Mouse (Mus musculus): Measurements from ENCODE around the gene Exoc2. TPM values are rescaled to one million over a fixed set of nuclear protein-coding genes. Genes with fewer than 3 reads are reported as not detected.

The Exoc2 gene
- polyA plus RNA-seq, 1 experiment: 9.2 TPM

DNA sequence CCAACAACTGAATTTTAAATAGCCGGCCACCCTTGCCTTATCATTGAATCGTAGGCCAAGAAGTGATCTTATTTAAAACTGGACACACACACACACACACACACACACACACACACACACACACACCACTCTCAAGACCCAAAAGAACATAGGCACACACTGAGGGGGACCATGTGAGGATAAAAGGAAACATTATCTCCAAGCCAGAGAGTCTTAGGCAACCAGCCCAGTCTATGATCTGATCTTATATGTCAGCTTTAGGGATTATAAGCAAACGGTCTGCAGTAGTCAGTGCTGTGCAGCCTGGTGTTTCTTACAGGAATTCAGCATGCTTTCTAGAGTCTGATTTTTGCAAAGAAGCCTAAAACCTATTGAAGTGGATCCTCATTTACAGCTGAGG is 181.2 kb downstream of the Exoc2 start:
- H3K27ac ChIP-seq (replicated peaks; ENCODE audit: low read depth, low read length): no peak overlapping the region
- H3K4me1 ChIP-seq (ENCODE audit: control insufficient read depth, insufficient read depth, insufficient read length, low read length): no peaks in the 10 kb centered on the region
- H3K4me3 ChIP-seq (ENCODE audit: insufficient read depth, low read depth, low read length): no peak overlapping the region

DNA sequence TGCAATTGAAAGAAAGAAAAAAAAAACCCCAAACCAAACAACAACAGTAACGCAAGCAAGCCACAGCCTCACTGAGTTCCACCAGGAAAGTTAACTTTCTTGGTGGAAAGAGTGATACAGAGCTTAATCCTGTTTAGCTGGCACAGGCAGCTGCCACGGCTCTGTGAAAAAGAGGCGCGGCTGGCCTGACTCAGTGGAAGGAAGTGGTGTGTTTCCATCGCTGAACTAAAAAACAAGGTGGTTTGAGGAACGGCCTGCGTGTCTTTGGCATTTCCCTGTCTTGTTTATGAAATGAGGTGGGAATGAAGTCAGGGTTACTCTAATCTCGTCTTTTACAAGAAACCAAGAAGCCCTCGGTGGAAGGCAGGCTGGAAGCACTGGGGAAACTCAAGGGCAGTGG is 181.6 kb downstream of the Exoc2 start:
- Histone ChIP-seq H3K27ac (replicated peaks; ENCODE audit: low read depth, low read length) (no peak overlapping the region), H3K4me1 (ENCODE audit: control insufficient read depth, insufficient read depth, insufficient read length, low read length) (no peaks in the 10 kb centered on the region), H3K4me3 (ENCODE audit: insufficient read depth, low read depth, low read length) (no peak overlapping the region)

DNA sequence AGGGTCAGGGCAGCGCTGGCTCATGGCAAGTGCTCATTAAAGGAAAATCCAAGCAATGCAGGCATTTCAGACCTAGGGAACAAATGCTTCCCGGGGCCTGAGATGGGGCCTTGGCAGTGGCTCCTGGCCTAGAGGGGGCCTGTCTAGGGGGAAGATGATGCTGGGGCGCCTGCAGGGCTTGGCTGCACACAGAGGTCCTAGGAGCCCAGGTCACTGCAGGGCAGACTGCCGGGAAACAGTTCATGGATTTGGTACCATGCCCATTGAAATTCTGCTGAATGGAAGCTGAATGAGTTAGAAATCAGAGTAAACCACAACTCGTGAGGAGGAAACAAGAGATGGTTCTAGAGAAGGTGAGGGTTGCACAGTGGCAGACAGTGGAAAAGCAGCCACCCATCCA is 183.9 kb downstream of the Exoc2 start:
- Histone ChIP-seq H3K4me3 (ENCODE audit: insufficient read depth, low read depth, low read length) (no peak overlapping the region), H3K4me1 (ENCODE audit: control insufficient read depth, insufficient read depth, insufficient read length, low read length) (peaks cover 6% of the 10 kb centered on the region; the same call in 1 of the 2 replicates), H3K27ac (replicated peaks; ENCODE audit: low read depth, low read length) (no peak overlapping the region)

DNA sequence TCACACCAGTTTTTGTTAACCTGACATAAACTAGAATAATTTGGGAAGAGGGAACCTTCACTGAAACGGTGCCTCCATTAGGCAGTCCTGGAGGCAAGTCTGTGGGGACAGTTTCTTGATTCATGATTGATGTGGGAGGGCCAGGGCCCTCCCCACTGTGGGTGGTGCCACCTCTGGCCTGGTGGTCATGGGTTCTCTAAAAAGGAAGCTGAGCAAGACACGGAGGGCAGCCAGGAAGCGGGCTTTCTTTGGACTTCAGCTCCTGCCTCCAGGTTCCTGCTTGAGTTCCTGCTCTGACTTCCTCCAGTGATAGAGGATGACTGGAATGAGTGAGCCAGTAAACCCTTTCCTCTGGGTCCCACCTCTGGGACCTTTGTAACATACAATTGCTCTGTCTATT is 185.5 kb downstream of the Exoc2 start:
- Histone ChIP-seq H3K4me3 (ENCODE audit: insufficient read depth, low read depth, low read length) (no peak overlapping the region), H3K27ac (replicated peaks; ENCODE audit: low read depth, low read length) (no peak overlapping the region), H3K4me1 (ENCODE audit: control insufficient read depth, insufficient read depth, insufficient read length, low read length) (peaks cover 10% of the 10 kb centered on the region; the same call in 1 of the 2 replicates)

DNA sequence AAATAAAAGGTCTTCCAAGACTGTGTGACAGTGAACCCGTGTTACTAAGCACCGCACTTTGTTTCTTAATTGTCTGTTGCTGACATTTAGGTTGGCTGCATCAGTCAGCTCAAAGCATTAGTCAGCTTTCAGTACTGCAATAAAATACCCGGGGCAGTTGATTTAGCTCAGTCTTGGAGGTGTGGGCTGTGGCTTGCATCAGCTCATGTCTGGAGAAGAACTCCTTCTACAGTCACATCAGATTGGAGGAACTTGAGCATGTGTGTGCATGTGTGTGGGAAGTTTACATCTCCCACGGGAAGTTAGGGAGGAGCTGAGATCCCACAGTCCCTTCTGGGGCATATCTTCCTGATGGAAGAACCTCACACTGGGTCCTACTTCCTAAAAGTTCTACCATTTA is 185.9 kb downstream of the Exoc2 start:
- H3K27ac ChIP-seq (replicated peaks; ENCODE audit: low read depth, low read length): no peak overlapping the region
- H3K4me1 ChIP-seq (ENCODE audit: control insufficient read depth, insufficient read depth, insufficient read length, low read length): peaks cover 10% of the 10 kb centered on the region; the same call in 1 of the 2 replicates
- H3K4me3 ChIP-seq (ENCODE audit: insufficient read depth, low read depth, low read length): no peak overlapping the region

DNA sequence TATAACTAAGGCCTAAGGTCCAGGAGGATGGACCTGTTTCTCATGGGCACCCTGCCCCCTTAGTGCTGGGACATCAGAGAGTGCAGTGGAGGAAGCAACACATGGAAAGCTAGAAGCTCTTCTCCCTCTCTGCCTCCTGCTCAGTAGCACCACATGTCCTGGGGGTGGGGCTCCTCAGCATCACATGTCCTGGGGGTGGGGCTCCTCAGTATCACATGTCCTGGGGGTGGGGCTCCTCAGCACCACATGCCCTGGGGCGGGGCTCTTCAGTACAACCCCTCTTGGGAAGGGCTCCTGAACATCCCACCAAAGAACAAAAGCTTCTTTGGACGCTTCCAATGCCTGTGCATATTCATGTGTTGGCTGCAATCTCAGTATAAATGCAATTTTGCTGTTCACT is 186.3 kb downstream of the Exoc2 start:
- Histone ChIP-seq H3K4me3 (ENCODE audit: insufficient read depth, low read depth, low read length) (no peak overlapping the region), H3K27ac (replicated peaks; ENCODE audit: low read depth, low read length) (no peak overlapping the region), H3K4me1 (ENCODE audit: control insufficient read depth, insufficient read depth, insufficient read length, low read length) (peaks cover 10% of the 10 kb centered on the region; the same call in 1 of the 2 replicates)

DNA sequence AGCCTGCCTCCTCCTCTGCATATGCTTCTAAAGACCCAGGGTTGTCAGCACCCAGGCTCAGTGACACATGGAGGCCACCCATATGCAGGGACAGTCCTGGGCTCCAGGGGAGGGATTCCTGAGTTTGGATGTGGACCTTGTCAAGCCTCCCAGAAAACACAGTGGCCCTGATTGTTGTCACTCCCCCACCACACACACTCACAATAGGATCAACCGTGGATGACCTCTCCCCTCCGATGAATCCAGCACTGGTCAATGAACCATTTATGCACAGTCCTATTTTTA is 186.9 kb downstream of the Exoc2 start:
- H3K4me1 ChIP-seq (ENCODE audit: control insufficient read depth, insufficient read depth, insufficient read length, low read length): peaks cover 10% of the 10 kb centered on the region; the same call in 1 of the 2 replicates
- H3K27ac ChIP-seq (replicated peaks; ENCODE audit: low read depth, low read length): no peak overlapping the region

DNA sequence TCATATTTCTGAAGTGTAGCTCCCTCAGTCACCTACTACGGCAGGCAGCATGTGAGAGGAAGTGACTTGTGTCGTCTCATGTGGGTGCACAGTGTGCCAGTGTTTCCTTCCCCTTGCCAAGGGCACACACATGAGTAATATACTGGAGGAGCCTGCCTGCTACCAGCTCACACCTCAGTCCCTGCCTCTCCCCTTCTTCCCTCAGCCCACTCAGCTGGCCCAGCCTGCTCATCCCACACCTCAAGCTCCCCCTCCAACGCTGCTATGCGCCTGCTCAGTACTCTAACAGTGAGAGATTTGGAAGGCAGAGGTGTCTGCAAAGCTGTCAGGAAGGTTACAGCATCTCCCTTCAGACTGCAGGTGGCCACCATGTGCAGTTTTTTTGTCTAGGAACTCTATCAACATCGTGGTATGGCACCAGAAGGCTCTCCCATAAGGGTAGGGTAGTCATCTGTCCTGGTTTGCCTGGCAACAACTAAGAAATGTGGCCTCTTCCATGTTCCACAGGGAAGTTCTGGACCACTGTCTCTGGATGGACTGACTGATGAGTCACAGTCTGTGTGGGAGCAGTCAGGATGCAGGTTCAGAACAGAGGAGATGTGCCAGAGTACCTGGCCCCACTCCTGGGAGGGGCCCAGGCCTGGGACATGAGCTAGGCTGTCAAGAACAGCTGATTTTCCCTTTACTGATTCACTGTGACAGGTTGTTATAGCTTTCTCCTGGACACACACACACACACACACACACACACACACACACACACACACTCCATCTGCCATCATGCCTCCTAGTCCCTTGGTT is 187.5 kb downstream of the Exoc2 start:
- H3K4me3 ChIP-seq (ENCODE audit: insufficient read depth, low read depth, low read length): no peak overlapping the region
- H3K27ac ChIP-seq (replicated peaks; ENCODE audit: low read depth, low read length): no peak overlapping the region
- peaks cover 10% of the 10 kb centered on the region; the same call in 1 of the 2 replicates for H3K4me1 ChIP-seq (ENCODE audit: control insufficient read depth, insufficient read depth, insufficient read length, low read length)

More for the DNA sequence above, 186.9 kb downstream of the Exoc2 start:
- no peak overlapping the region for H3K4me3 ChIP-seq (ENCODE audit: insufficient read depth, low read depth, low read length)

DNA sequence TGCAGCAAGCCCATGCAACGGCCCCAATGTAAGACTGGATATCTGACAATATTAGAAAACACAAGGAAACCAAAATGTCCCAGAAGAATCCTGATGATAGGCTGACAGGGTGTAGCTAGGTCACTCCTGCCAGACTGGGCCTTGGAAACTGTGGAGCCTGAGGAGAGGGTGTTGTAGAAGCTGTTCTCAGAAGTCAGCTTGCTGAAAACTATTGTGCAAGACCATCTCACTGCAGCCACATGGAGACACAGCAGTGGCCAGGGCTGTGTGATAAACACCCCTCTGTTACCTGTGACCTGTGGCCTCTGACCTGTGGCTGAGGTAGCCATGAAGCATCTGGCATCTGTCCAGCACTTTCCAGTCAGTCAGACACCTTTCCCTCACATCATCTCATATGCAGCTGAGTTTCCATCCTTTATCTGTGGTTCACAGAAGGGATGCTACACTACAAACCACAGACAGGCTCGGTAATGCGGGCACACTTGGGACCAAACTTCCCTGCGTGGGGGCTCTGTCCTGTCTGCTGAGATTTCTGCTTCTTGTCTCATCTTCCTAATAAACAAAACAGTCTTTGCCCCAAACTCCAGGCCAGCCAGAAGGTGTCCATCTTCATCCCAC is 188.4 kb downstream of the Exoc2 start:
- Histone ChIP-seq H3K4me1 (ENCODE audit: control insufficient read depth, insufficient read depth, insufficient read length, low read length) (peaks cover 10% of the 10 kb centered on the region; the same call in 1 of the 2 replicates), H3K27ac (replicated peaks; ENCODE audit: low read depth, low read length) (no peak overlapping the region), H3K4me3 (ENCODE audit: insufficient read depth, low read depth, low read length) (no peak overlapping the region)

DNA sequence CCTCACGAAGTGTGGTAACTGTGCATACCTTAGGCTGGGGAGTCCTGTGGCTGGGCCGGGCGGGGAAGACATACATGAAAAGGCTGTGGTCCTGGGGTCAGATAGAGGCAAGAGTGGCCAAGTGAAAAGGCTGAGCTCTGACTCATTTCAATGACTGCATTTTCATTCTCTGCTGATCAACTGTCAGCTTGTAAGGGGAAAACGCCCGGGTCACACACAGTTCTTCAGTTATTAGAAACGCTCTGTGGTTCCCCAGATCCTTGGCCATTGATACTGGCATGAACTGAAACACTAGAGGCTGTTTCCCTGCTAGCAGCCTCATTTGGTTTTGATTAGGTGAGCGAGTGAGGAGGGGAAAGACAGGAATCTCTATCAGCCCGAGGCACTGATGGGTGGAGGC is 191.5 kb downstream of the Exoc2 start:
- Histone ChIP-seq H3K4me1 (ENCODE audit: control insufficient read depth, insufficient read depth, insufficient read length, low read length) (peaks cover 10% of the 10 kb centered on the region; the same call in 1 of the 2 replicates), H3K4me3 (ENCODE audit: insufficient read depth, low read depth, low read length) (no peak overlapping the region), H3K27ac (replicated peaks; ENCODE audit: low read depth, low read length) (no peak overlapping the region)

DNA sequence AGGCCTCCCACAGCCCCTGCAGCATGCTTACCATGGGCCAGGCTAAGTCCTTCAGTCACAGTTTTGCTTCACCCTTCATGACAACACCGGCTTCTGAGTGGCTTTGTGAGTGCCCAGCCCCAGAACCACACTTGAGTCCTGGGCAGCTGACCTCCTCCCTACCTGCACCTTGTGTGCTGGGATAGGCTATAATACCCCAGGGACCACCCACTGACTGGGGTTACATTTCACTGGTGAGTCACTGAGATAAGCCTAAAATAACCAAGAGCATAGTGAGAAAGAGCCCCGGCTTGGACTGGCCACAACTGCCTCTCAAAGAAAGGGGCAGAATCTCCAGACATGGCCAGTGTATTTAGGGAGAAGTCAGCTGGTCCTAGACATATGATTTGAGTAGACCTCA is 192.0 kb downstream of the Exoc2 start:
- H3K27ac ChIP-seq (replicated peaks; ENCODE audit: low read depth, low read length): no peak overlapping the region

DNA sequence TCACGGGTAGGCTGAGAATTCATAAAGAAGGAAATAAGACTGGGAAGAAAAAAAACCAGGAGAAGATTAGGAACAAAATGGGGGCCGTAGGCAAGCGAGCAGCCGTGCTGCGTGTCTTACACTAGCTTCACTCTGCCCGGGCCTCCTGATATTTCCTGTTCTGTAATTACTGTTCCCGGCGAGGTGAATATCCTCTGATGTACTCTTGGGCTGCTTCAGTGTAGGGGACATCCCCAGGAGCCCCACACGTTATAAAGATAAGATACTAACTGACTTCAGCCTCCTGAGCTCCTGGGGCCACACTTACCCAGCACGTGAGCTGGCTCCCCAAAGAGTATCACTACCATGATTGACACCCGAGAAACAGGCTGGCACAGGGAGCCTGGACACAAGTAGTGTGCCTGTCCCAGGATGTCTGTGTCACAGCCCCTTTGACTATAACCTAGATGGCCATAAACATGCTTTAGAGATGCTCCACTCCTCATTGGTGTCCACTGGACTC is 196.2 kb downstream of the Exoc2 start:
- no peak overlapping the region for H3K4me3 ChIP-seq (ENCODE audit: insufficient read depth, low read depth, low read length)
- H3K4me1 ChIP-seq (ENCODE audit: control insufficient read depth, insufficient read depth, insufficient read length, low read length): no peaks in the 10 kb centered on the region
- no peak overlapping the region for H3K27ac ChIP-seq (replicated peaks; ENCODE audit: low read depth, low read length)

More for the DNA sequence above, 192.0 kb downstream of the Exoc2 start:
- peaks cover 10% of the 10 kb centered on the region; the same call in 1 of the 2 replicates for H3K4me1 ChIP-seq (ENCODE audit: control insufficient read depth, insufficient read depth, insufficient read length, low read length)
- no peak overlapping the region for H3K4me3 ChIP-seq (ENCODE audit: insufficient read depth, low read depth, low read length)

DNA sequence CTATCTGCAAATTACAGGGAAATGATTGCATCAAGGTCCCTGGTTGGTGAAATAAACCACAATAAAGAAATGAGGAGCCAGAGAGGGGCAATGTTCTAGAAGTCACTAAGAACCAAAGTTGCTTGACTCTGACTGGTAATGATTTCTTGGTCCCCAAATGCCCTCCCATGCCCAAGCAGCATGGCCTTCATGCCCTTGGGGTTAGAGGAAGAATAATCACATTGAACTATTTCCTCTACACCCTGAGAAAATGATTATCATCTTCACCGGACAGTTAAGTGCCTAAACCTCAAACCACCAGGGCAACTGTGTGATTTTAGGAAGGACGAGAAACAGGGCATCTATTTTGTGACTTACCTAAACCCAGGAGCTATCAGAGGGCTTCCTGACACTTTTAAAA is 197.9 kb downstream of the Exoc2 start:
- Histone ChIP-seq H3K4me1 (ENCODE audit: control insufficient read depth, insufficient read depth, insufficient read length, low read length) (no peaks in the 10 kb centered on the region), H3K27ac (replicated peaks; ENCODE audit: low read depth, low read length) (no peak overlapping the region), H3K4me3 (ENCODE audit: insufficient read depth, low read depth, low read length) (no peak overlapping the region)

DNA sequence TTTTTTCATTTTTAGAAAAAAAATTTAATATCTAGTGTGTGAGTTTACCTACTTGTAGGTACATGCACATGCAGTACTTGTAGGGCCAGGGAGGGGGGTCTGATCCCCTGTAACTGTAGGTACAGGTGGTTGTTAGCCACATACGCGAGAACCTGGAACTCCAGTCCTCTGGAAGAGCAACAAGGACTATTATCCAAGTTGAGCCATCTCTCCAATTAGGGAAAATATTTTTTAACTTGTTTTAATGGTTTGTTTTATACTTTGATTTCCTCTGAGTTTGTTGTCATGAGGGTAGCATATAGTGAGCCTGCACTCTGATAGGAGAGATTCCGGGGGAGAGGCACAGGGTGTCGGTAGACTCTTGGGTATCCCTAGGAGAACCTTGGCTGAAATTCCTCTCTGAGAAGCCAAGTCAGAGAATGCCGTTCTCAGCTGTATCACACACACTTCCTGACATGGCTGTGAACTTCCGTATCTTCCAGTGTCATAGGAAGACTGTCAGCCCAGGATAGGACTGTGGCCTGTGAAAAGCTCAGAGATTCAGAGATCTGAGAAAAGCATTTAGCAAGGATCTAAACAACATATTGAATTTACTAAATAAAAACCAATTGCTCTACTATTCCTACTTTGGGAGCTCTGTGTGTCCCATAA is 206.3 kb downstream of the Exoc2 start:
- Histone ChIP-seq H3K27ac (replicated peaks; ENCODE audit: low read depth, low read length) (peak overlapping the region; percentile 14; the same call in 1 of the 2 replicates), H3K4me1 (ENCODE audit: control insufficient read depth, insufficient read depth, insufficient read length, low read length) (no peaks in the 10 kb centered on the region; the same call in 1 of the 2 replicates), H3K4me3 (ENCODE audit: insufficient read depth, low read depth, low read length) (no peak overlapping the region)
